Mouse (Mus musculus) embryonic facial prominence, embryonic 14.5 days (tissue): ENCODE data around the gene Chml. TPM values are rescaled to one million over a fixed set of nuclear protein-coding genes. Genes with fewer than 3 reads are reported as not detected.

ENCODE experiments used
- ATAC-seq: fragments of 200-750 bp; cut with Nextera tagmentation; 2 replicates; pipeline ENCODE4 v1.8.0; 2017; ENCODE audit warnings: low read depth, moderate number of reproducible peaks, moderate TSS enrichment
- DNase-seq: peaks from one replicate; pipeline ENCODE4 v3.0.0-alpha.2; 2015; ENCODE audit warnings: low spot score
- H3K27ac ChIP-seq: fragments of 300-500 bp; sonication (generic); replicated peaks from 2 replicates; pipeline ENCODE4 v1.5.1; 2014; ENCODE audit warnings: low read depth, mild to moderate bottlenecking, low read length, moderate library complexity
- H3K27me3 ChIP-seq: fragments of 300-500 bp; sonication (generic); replicated peaks from 2 replicates; pipeline ENCODE4 v1.6.1; 2014; ENCODE audit warnings: low read length; ENCODE audit not compliant: control insufficient read depth, insufficient read depth
- H3K36me3 ChIP-seq: fragments of 300-500 bp; sonication (generic); 2 replicates; pipeline ENCODE4 v1.6.1; 2014; ENCODE audit warnings: low read length, mixed read lengths; ENCODE audit not compliant: control insufficient read depth, insufficient read depth
- H3K4me1 ChIP-seq: fragments of 300-500 bp; sonication (generic); 2 replicates; pipeline ENCODE4 v1.6.1; 2014; ENCODE audit warnings: antibody characterized with exemption, low read length; ENCODE audit not compliant: control insufficient read depth, insufficient read depth
- H3K4me2 ChIP-seq: fragments of 300-500 bp; sonication (generic); 2 replicates; pipeline ENCODE4 v1.6.1; 2014; ENCODE audit warnings: low read depth, mild to moderate bottlenecking, low read length, moderate library complexity, mixed read lengths
- H3K4me3 ChIP-seq: fragments of 300-500 bp; sonication (generic); 2 replicates; pipeline ENCODE4 v1.5.1; 2014; ENCODE audit warnings: low read depth, mild to moderate bottlenecking, low read length
- H3K9ac ChIP-seq: fragments of 300-500 bp; sonication (generic); 2 replicates; pipeline ENCODE4 v1.6.1; 2014; ENCODE audit warnings: low read depth, mild to moderate bottlenecking, low read length, moderate library complexity, mixed read lengths
- H3K9me3 ChIP-seq: fragments of 300-500 bp; sonication (generic); 2 replicates; pipeline ENCODE4 v1.6.1; 2016; ENCODE audit warnings: low read length; ENCODE audit not compliant: control insufficient read depth
- WGBS: fragments of 180-500 bp; shearing (Covaris S2); extraction: QIAGEN DNeasy Blood & Tissue Kit; methylation state at CpG from one replicate; pipeline ENCODE4 v1.1.7; 2014; 5-methylcytosine and 5-hydroxymethylcytosine counted together
- polyA plus RNA-seq: library from polyadenylated mRNA; unstranded; fragments of >200 nt; fragmentation: Nextera tagmentation; extraction: Ambion mirVana; gene quantifications from 2 replicates; pipeline ENCODE4 v1.2.1, GENCODE M21; 2014

The Chml gene
- polyA plus RNA-seq, 1 experiment from 2014 or later: 3.0 TPM

DNA sequence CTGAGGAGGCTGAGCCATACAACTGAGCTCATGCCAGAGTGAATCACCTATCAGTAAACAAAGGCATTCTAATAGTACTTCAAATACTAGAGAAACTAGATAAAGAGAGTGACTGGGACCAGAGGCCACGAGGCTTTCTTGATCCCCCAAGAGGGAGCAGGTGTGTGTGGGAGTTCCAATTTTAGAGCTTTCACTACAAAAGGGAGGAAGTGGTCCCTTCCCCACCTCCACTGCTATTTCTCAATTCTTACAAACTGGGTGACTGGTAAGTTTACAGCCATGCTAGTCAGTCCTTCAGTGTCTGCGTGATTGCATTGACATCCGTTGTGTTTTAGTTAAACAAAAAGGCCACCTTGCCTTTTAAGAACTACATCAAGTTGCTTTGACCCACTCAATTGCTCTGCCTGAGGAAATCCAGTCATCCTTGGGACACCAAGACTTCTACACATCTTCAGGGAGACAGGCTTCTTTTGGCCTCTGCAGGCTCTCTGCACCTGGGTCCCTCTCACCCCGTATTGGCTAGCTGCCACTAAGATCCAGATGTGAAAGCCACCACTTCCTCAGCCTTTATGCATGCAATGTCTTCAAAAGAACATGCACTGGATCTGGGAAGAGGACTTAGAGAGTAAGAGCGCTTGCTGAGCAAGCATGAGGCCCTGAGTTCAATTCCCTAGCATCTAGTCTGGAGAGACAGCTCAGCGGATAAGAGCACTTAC, 52.1 kb downstream of the Chml start:
- no peak for DNase-seq
- no peak for ATAC-seq
- Histone ChIP-seq H3K27ac (no peak overlapping the region), H3K27me3 (no peaks in the 10 kb centered on the region), H3K4me1 (no peaks in the 10 kb centered on the region), H3K9me3 (no peaks in the 10 kb centered on the region), H3K4me2 (no peak overlapping the region), H3K4me3 (no peak overlapping the region), H3K36me3 (no peaks in the 10 kb centered on the region), H3K9ac (no peak overlapping the region)
- 86% methylated on average over 6 of the region's 6 CpGs for WGBS

- Histone ChIP-seq H3K9ac (no peak overlapping the region), H3K9me3 (no peaks in the 10 kb centered on the region), H3K36me3 (no peaks in the 10 kb centered on the region), H3K4me1 (no peaks in the 10 kb centered on the region), H3K27me3 (no peaks in the 10 kb centered on the region), H3K4me3 (no peak overlapping the region), H3K27ac (no peak overlapping the region), H3K4me2 (no peak overlapping the region)
- ATAC-seq (no peak), DNase-seq (no peak)
- WGBS: 84% methylated on average over 7 of the region's 7 CpGs
These were observed 53.6 kb downstream of the Chml start for GRCm38 (mm10) chr1:175639072-175639471.

- H3K27ac ChIP-seq: no peak overlapping the region
- no peak for ATAC-seq
- no peaks in the 10 kb centered on the region for H3K36me3 ChIP-seq
- H3K4me3 ChIP-seq: no peak overlapping the region
- DNase-seq: no peak
- H3K9ac ChIP-seq: no peak overlapping the region
- no peak overlapping the region for H3K4me2 ChIP-seq
- H3K9me3 ChIP-seq: no peaks in the 10 kb centered on the region
- 55% methylated on average over 7 of the region's 7 CpGs for WGBS
- no peaks in the 10 kb centered on the region for H3K27me3 ChIP-seq
- H3K4me1 ChIP-seq: no peaks in the 10 kb centered on the region
These were observed 55.0 kb downstream of the Chml start for GRCm38 (mm10) chr1:175637677-175638076.

- H3K36me3 ChIP-seq: no peaks in the 10 kb centered on the region
- H3K9me3 ChIP-seq: no peaks in the 10 kb centered on the region
- no peak overlapping the region for H3K9ac ChIP-seq
- H3K27ac ChIP-seq: no peak overlapping the region
- no peak overlapping the region for H3K4me3 ChIP-seq
- no peaks in the 10 kb centered on the region for H3K4me1 ChIP-seq
- 97% methylated on average over 14 of the region's 14 CpGs for WGBS
- no peaks in the 10 kb centered on the region for H3K27me3 ChIP-seq
- no peak overlapping the region for H3K4me2 ChIP-seq
- DNase-seq: no peak
- no peak for ATAC-seq
These were observed 60.2 kb downstream of the Chml start for GRCm38 (mm10) chr1:175632470-175632869.

Other genes with a start within 250 kb of the Chml start
- gene Rgs7, start 200.4 kb downstream of the Chml start, polyA plus RNA-seq: 2.3 and 2.9 TPM in 2 replicates
- 0.19 and 0.42 TPM in 2 replicates for gene Kmo, start 72.5 kb downstream of the Chml start, polyA plus RNA-seq
- gene Fh1, start 67.3 kb downstream of the Chml start, polyA plus RNA-seq: 122 and 123 TPM in 2 replicates
- 5.2 TPM in 2 replicates for gene Opn3, start 125 bp downstream of the Chml start, polyA plus RNA-seq
- not detected in 2 replicates for gene Wdr64, start 5.7 kb upstream of the Chml start, polyA plus RNA-seq
- 51.2 and 52.0 TPM in 2 replicates for gene Exo1, start 187.7 kb upstream of the Chml start, polyA plus RNA-seq
- 0.10 TPM in 1 of 2 replicates, not detected in the other for gene Gm38100, start 227.4 kb upstream of the Chml start, polyA plus RNA-seq